Mouse (Mus musculus): ENCODE data around the gene 2610528J11Rik. TPM values are rescaled to one million over a fixed set of nuclear protein-coding genes. Genes with fewer than 3 reads are reported as not detected.
"Not testable (repeated sequence)": the region's sequence is repeated elsewhere in the genome, so short reads cannot be mapped to it uniquely, and the experiment has no call there.

Gene 2610528J11Rik
- polyA plus RNA-seq, 1 experiment from 2014 or later, result 1.2 TPM

DNA sequence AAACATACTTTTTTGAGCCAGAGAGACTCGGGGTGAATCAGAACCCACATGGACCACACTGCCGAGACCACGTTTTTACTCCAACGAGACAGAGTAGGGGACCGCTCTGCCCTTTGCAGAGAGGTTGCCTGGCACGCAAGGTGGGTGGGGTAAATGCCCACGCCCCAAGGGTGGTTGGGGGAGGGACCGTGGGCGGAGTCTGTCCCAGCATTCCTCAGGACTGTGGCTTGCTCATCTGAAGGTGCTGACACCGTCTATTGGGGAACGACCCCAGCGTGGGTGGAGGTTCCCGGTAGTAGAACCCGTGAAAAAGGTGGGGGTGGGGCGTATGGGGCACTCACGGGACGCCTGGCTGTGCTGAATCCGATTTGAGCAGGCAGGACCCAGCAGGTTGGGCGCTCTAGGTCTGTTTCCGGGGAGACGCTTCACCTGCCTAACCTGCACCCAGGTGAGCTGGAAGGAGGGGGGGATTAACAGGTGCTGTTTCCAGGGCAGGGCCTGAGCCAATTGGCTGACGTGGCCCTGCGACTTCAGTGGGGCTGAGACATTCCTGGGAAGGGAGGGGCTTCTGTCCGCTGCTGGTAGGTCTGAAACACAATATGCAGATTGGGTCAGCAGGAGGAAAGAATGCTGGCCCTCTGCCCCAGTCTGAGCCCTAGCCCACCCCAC lies 16.9 kb downstream of the 2610528J11Rik start, which contains the start of gene Tmem125:
TSS of gene Tmem125 (minus strand) at position 453 of the 669 bp plus-strand sequence.
- Histone ChIP-seq H3K27me3 (peaks cover 13% of the 10 kb centered on the region), H3K27ac (no peak within 1 kb of the TSS), H3K36me3 (no peaks in the 10 kb centered on the region), H3K4me2 (replicated peaks) (peak within 1 kb of the TSS; percentile 49), H3K9ac (no peak within 1 kb of the TSS), H3K4me3 (peak within 1 kb of the TSS; percentile 25), H3K9me3 (replicated peaks) (no peaks in the 10 kb centered on the region), H3K4me1 (peaks cover 5% of the 10 kb centered on the region; the same call in 1 of the 2 replicates)
- WGBS, result 1% methylated on average over 24 of the region's 24 CpGs
- peak; percentile 48; the same call in 1 of the 2 replicates for ATAC-seq (ENCODE audit: low FRiP score)

DNA sequence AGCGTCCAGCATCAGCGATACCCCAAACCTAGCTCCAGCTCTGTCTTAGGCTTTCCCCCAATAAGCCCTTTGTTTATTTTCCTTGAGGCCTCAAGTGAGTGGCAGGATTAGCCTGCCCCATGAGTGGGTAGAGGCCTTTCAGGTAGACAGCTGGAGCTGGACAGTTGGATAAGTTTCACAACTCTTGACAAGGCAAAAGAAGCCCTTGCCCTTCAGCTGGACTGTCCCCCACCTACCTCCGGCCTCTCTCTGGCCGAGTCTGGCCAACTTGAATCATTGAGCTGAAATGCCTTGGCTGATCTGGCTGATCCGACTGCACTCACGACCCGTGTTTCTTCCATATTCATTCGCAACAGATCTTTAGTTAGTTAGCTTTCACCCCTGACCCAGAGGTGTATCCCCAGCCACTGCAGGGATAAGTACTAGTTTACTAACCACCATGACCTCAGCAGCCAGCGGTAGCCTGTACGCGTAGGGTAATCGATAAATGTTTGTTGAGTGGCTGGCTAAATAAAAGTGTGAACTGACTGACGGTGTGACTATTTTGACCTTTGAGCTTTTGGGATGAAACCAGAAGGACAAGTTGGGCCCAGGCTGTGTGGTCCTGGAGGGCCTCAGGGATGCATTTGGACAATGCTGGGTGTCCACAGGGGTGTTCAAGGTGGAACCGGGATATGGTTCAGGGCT lies 17.8 kb downstream of the 2610528J11Rik start:
- H3K9me3 ChIP-seq (replicated peaks), result no peaks in the 10 kb centered on the region
- H3K4me2 ChIP-seq (replicated peaks), result no peak overlapping the region
- H3K36me3 ChIP-seq, result no peaks in the 10 kb centered on the region
- WGBS, result 79% methylated on average over 14 of the region's 14 CpGs
- no peak overlapping the region for H3K4me3 ChIP-seq
- ATAC-seq (ENCODE audit: low FRiP score), result no peak
- no peak overlapping the region for H3K9ac ChIP-seq
- H3K27ac ChIP-seq, result no peak overlapping the region
- H3K27me3 ChIP-seq, result peaks cover 11% of the 10 kb centered on the region
- peaks cover 5% of the 10 kb centered on the region; the same call in 1 of the 2 replicates for H3K4me1 ChIP-seq

- ATAC-seq (ENCODE audit: low FRiP score); H3K9me3 ChIP-seq (replicated peaks); H3K4me2 ChIP-seq (replicated peaks); H3K9ac ChIP-seq; H3K36me3 ChIP-seq; H3K4me3 ChIP-seq; H3K27me3 ChIP-seq; H3K27ac ChIP-seq; H3K4me1 ChIP-seq: not testable (repeated sequence)
- WGBS, result 89% methylated on average over 23 of the region's 23 CpGs
These were observed 20.8 kb downstream of the 2610528J11Rik start for GRCm38 (mm10) chr4:118547424-118548129.

GRCm38 (mm10) chr4:118548130-118548480 lies 21.3 kb downstream of the 2610528J11Rik start:
- not testable (repeated sequence) for H3K4me2 ChIP-seq (replicated peaks); H3K36me3 ChIP-seq; H3K27ac ChIP-seq; ATAC-seq (ENCODE audit: low FRiP score); H3K27me3 ChIP-seq; H3K9me3 ChIP-seq (replicated peaks); H3K9ac ChIP-seq; H3K4me1 ChIP-seq; H3K4me3 ChIP-seq
- 87% methylated on average over 10 of the region's 10 CpGs for WGBS

- Histone ChIP-seq H3K36me3 (no peaks in the 10 kb centered on the region), H3K9me3 (replicated peaks) (no peaks in the 10 kb centered on the region), H3K4me2 (replicated peaks) (no peak overlapping the region), H3K9ac (no peak overlapping the region), H3K4me1 (no peaks in the 10 kb centered on the region), H3K4me3 (no peak overlapping the region), H3K27me3 (no peaks in the 10 kb centered on the region), H3K27ac (no peak overlapping the region)
- 88% methylated on average over 3 of the region's 3 CpGs for WGBS
- no peak for ATAC-seq (ENCODE audit: low FRiP score)
These were observed 26.3 kb downstream of the 2610528J11Rik start for GRCm38 (mm10) chr4:118553039-118553649.

GRCm38 (mm10) chr4:118564062-118564925 lies 37.5 kb downstream of the 2610528J11Rik start:
- H3K9me3 ChIP-seq (replicated peaks), result 0 out of 2 replicates have a peak, but pooled peaks cover 2% of the 10 kb centered on the region
- WGBS, result 80% methylated on average over 13 of the region's 13 CpGs
- no peaks in the 10 kb centered on the region for H3K36me3 ChIP-seq
- H3K4me1 ChIP-seq, result no peaks in the 10 kb centered on the region
- H3K4me2 ChIP-seq (replicated peaks), result no peak overlapping the region
- peaks cover 8% of the 10 kb centered on the region; the same call in 1 of the 2 replicates for H3K27me3 ChIP-seq
- ATAC-seq (ENCODE audit: low FRiP score), result no peak
- H3K27ac ChIP-seq, result no peak overlapping the region
- H3K9ac ChIP-seq, result no peak overlapping the region
- H3K4me3 ChIP-seq, result no peak overlapping the region

GRCm38 (mm10) chr4:118564926-118565279 lies 38.1 kb downstream of the 2610528J11Rik start:
- peaks cover 9% of the 10 kb centered on the region; the same call in 1 of the 2 replicates for H3K27me3 ChIP-seq
- no peak for ATAC-seq (ENCODE audit: low FRiP score)
- H3K4me1 ChIP-seq, result no peaks in the 10 kb centered on the region
- H3K4me2 ChIP-seq (replicated peaks), result no peak overlapping the region
- H3K9me3 ChIP-seq (replicated peaks), result 0 out of 2 replicates have a peak, but pooled peaks cover 2% of the 10 kb centered on the region
- H3K4me3 ChIP-seq, result no peak overlapping the region
- 59% methylated on average over 3 of the region's 3 CpGs for WGBS
- no peak overlapping the region for H3K27ac ChIP-seq
- no peaks in the 10 kb centered on the region for H3K36me3 ChIP-seq
- H3K9ac ChIP-seq, result no peak overlapping the region

DNA sequence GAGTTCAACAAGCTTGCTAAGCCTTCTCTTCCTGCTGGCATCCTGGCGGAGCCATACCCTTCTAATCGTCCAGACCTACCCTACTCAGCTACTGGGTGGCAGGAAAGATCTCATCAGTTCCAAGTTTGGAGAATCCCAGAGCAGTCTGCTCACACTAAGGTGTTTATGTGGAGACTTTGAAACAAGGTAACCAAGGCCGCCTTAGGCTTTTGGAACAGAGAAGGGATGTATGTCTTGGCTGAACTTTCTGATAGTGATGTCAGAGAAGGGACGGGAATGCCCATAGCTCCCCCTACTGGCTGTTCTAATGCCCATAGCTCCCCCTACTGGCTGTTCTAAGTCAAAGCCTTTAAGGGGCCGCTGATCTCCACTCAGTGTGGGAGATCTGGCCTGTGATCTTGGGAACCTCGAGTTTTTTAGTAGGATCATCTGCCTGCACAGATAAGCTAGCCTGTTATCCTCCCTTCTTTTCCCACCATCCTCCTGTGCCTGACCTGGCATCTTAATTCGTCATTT lies 39.4 kb downstream of the 2610528J11Rik start:
- ATAC-seq (ENCODE audit: low FRiP score), result no peak
- no peaks in the 10 kb centered on the region for H3K4me1 ChIP-seq
- no peak overlapping the region for H3K4me2 ChIP-seq (replicated peaks)
- H3K4me3 ChIP-seq, result no peak overlapping the region
- H3K9me3 ChIP-seq (replicated peaks), result 0 out of 2 replicates have a peak, but pooled peaks cover 2% of the 10 kb centered on the region
- no peak overlapping the region for H3K9ac ChIP-seq
- H3K27ac ChIP-seq, result no peak overlapping the region
- WGBS, result 32% methylated on average over 7 of the region's 7 CpGs
- H3K27me3 ChIP-seq, result peaks cover 9% of the 10 kb centered on the region; the same call in 1 of the 2 replicates
- no peaks in the 10 kb centered on the region for H3K36me3 ChIP-seq

- ATAC-seq (ENCODE audit: low FRiP score), result no peak
- WGBS, result 78% methylated on average over 10 of the region's 10 CpGs
- Histone ChIP-seq H3K36me3 (no peaks in the 10 kb centered on the region), H3K27me3 (peaks cover 9% of the 10 kb centered on the region; the same call in 1 of the 2 replicates), H3K9me3 (replicated peaks) (no peaks in the 10 kb centered on the region), H3K9ac (no peak overlapping the region), H3K4me1 (no peaks in the 10 kb centered on the region), H3K27ac (no peak overlapping the region), H3K4me2 (replicated peaks) (no peak overlapping the region), H3K4me3 (no peak overlapping the region)
These were observed 41.9 kb downstream of the 2610528J11Rik start for GRCm38 (mm10) chr4:118568709-118569108.

GRCm38 (mm10) chr4:118569320-118569719 lies 42.5 kb downstream of the 2610528J11Rik start:
- Histone ChIP-seq H3K4me1 (no peaks in the 10 kb centered on the region), H3K9ac (no peak overlapping the region), H3K4me3 (no peak overlapping the region), H3K36me3 (no peaks in the 10 kb centered on the region), H3K27ac (no peak overlapping the region), H3K9me3 (replicated peaks) (no peaks in the 10 kb centered on the region), H3K4me2 (replicated peaks) (no peak overlapping the region), H3K27me3 (peaks cover 9% of the 10 kb centered on the region; the same call in 1 of the 2 replicates)
- ATAC-seq (ENCODE audit: low FRiP score), result no peak
- 78% methylated on average over 23 of the region's 23 CpGs for WGBS

GRCm38 (mm10) chr4:118571441-118571840 lies 44.6 kb downstream of the 2610528J11Rik start:
- H3K27ac ChIP-seq, result no peak overlapping the region
- WGBS, result 88% methylated on average over 14 of the region's 15 CpGs
- H3K4me1 ChIP-seq, result no peaks in the 10 kb centered on the region
- no peaks in the 10 kb centered on the region for H3K9me3 ChIP-seq (replicated peaks)
- ATAC-seq (ENCODE audit: low FRiP score), result no peak
- peaks cover 18% of the 10 kb centered on the region; the same call in 1 of the 2 replicates for H3K27me3 ChIP-seq
- no peak overlapping the region for H3K4me2 ChIP-seq (replicated peaks)
- H3K36me3 ChIP-seq, result no peaks in the 10 kb centered on the region
- H3K9ac ChIP-seq, result no peak overlapping the region
- H3K4me3 ChIP-seq, result no peak overlapping the region

All from hindbrain, embryonic 12.5 days (tissue).